Mouse (Mus musculus): Measurements from ENCODE around the gene Cdk14. TPM values are rescaled to one million over a fixed set of nuclear protein-coding genes. Genes with fewer than 3 reads are reported as not detected.

Gene Cdk14
- polyA plus RNA-seq, 1 experiment from 2014 or later, result 37.8 TPM

- DNase-seq (no peak), ATAC-seq (ENCODE audit: insufficient read depth) (no peak)
- no peaks in the 10 kb centered on the region; the same call in 1 of the 2 replicates for H3K36me3 ChIP-seq (ENCODE audit: insufficient read depth)
- H3K4me2 ChIP-seq, result no peak overlapping the region
- no peak overlapping the region for H3K4me3 ChIP-seq (ENCODE audit: low read depth, low read length)
- no peaks in the 10 kb centered on the region for H3K27me3 ChIP-seq (ENCODE audit: insufficient read depth, low read length)
- no peaks in the 10 kb centered on the region for H3K9me3 ChIP-seq (ENCODE audit: low read depth, low read length)
- 84% methylated on average over 4 of the region's 4 CpGs for WGBS
- TF ChIP-seq CTCF (IDR thresholded peaks at IDR 0.05; ENCODE audit: low read depth), result no peak
- no peaks in the 10 kb centered on the region for H3K4me1 ChIP-seq (ENCODE audit: insufficient read depth)
- H3K9ac ChIP-seq, result no peak overlapping the region
- H3K27ac ChIP-seq (ENCODE audit: low read depth), result no peak overlapping the region
Measured at GRCm38 (mm10) chr5:4979551-4979950, 440.6 kb downstream of the Cdk14 start.

GRCm38 (mm10) chr5:4973408-4973807 lies 446.7 kb downstream of the Cdk14 start:
- Histone ChIP-seq H3K9ac (no peak overlapping the region), H3K4me3 (ENCODE audit: low read depth, low read length) (no peak overlapping the region), H3K36me3 (ENCODE audit: insufficient read depth) (no peaks in the 10 kb centered on the region), H3K9me3 (ENCODE audit: low read depth, low read length) (no peaks in the 10 kb centered on the region), H3K27ac (ENCODE audit: low read depth) (no peak overlapping the region), H3K27me3 (ENCODE audit: insufficient read depth, low read length) (no peaks in the 10 kb centered on the region), H3K4me1 (ENCODE audit: insufficient read depth) (no peaks in the 10 kb centered on the region), H3K4me2 (no peak overlapping the region)
- WGBS, result 83% methylated on average over 1 of the region's 1 CpGs
- ATAC-seq (ENCODE audit: insufficient read depth), result no peak
- TF ChIP-seq CTCF (IDR thresholded peaks at IDR 0.05; ENCODE audit: low read depth), result no peak
- DNase-seq, result no peak

GRCm38 (mm10) chr5:4962063-4962610 lies 458.0 kb downstream of the Cdk14 start:
- DNase-seq, result peak; percentile 95
- WGBS, result 47% methylated on average over 15 of the region's 15 CpGs

GRCm38 (mm10) chr5:4961636-4962035 lies 458.5 kb downstream of the Cdk14 start:
- Histone ChIP-seq H3K36me3 (ENCODE audit: insufficient read depth) (no peaks in the 10 kb centered on the region), H3K4me2 (no peak overlapping the region), H3K9ac (no peak overlapping the region), H3K27ac (ENCODE audit: low read depth) (no peak overlapping the region), H3K9me3 (ENCODE audit: low read depth, low read length) (no peaks in the 10 kb centered on the region), H3K27me3 (ENCODE audit: insufficient read depth, low read length) (no peaks in the 10 kb centered on the region), H3K4me3 (ENCODE audit: low read depth, low read length) (no peak overlapping the region), H3K4me1 (ENCODE audit: insufficient read depth) (peaks cover 13% of the 10 kb centered on the region)
- DNase-seq (no peak), ATAC-seq (ENCODE audit: insufficient read depth) (no peak)
- TF ChIP-seq CTCF (IDR thresholded peaks at IDR 0.05; ENCODE audit: low read depth), result no peak
- 75% methylated on average over 1 of the region's 1 CpGs for WGBS

More at GRCm38 (mm10) chr5:4962063-4962610, 458.0 kb downstream of the Cdk14 start:
- Histone ChIP-seq H3K9ac (no peak overlapping the region), H3K4me1 (ENCODE audit: insufficient read depth) (peaks cover 13% of the 10 kb centered on the region), H3K9me3 (ENCODE audit: low read depth, low read length) (no peaks in the 10 kb centered on the region), H3K4me2 (no peak overlapping the region), H3K27ac (ENCODE audit: low read depth) (no peak overlapping the region), H3K27me3 (ENCODE audit: insufficient read depth, low read length) (no peaks in the 10 kb centered on the region), H3K36me3 (ENCODE audit: insufficient read depth) (no peaks in the 10 kb centered on the region), H3K4me3 (ENCODE audit: low read depth, low read length) (no peak overlapping the region)
- peak; percentile 97 for TF ChIP-seq CTCF (IDR thresholded peaks at IDR 0.05; ENCODE audit: low read depth)
- ATAC-seq (ENCODE audit: insufficient read depth), result peak; percentile 81

GRCm38 (mm10) chr5:4959446-4959845 lies 460.7 kb downstream of the Cdk14 start:
- no peak for TF ChIP-seq CTCF (IDR thresholded peaks at IDR 0.05; ENCODE audit: low read depth)
- Histone ChIP-seq H3K4me2 (peak overlapping the region; percentile 24; the same call in 1 of the 2 replicates), H3K36me3 (ENCODE audit: insufficient read depth) (no peaks in the 10 kb centered on the region), H3K9ac (no peak overlapping the region), H3K9me3 (ENCODE audit: low read depth, low read length) (no peaks in the 10 kb centered on the region), H3K27ac (ENCODE audit: low read depth) (no peak overlapping the region), H3K4me3 (ENCODE audit: low read depth, low read length) (no peak overlapping the region), H3K27me3 (ENCODE audit: insufficient read depth, low read length) (no peaks in the 10 kb centered on the region), H3K4me1 (ENCODE audit: insufficient read depth) (peaks cover 13% of the 10 kb centered on the region)
- ATAC-seq (ENCODE audit: insufficient read depth) (peak; percentile 78), DNase-seq (peak; percentile 73)
- 9% methylated on average over 5 of the region's 5 CpGs for WGBS

GRCm38 (mm10) chr5:4955993-4956392 lies 464.1 kb downstream of the Cdk14 start:
- DNase-seq (no peak), ATAC-seq (ENCODE audit: insufficient read depth) (no peak)
- Histone ChIP-seq H3K36me3 (ENCODE audit: insufficient read depth) (no peaks in the 10 kb centered on the region), H3K27me3 (ENCODE audit: insufficient read depth, low read length) (no peaks in the 10 kb centered on the region), H3K4me1 (ENCODE audit: insufficient read depth) (peaks cover 20% of the 10 kb centered on the region), H3K9me3 (ENCODE audit: low read depth, low read length) (no peaks in the 10 kb centered on the region), H3K4me2 (no peak overlapping the region), H3K27ac (ENCODE audit: low read depth) (no peak overlapping the region), H3K4me3 (ENCODE audit: low read depth, low read length) (no peak overlapping the region), H3K9ac (no peak overlapping the region)
- WGBS, result 81% methylated on average over 7 of the region's 7 CpGs
- no peak for TF ChIP-seq CTCF (IDR thresholded peaks at IDR 0.05; ENCODE audit: low read depth)

- Histone ChIP-seq H3K36me3 (ENCODE audit: insufficient read depth) (no peaks in the 10 kb centered on the region), H3K27ac (ENCODE audit: low read depth) (no peak overlapping the region), H3K9me3 (ENCODE audit: low read depth, low read length) (no peaks in the 10 kb centered on the region), H3K4me2 (no peak overlapping the region), H3K4me1 (ENCODE audit: insufficient read depth) (peaks cover 18% of the 10 kb centered on the region), H3K9ac (no peak overlapping the region), H3K4me3 (ENCODE audit: low read depth, low read length) (no peak overlapping the region), H3K27me3 (ENCODE audit: insufficient read depth, low read length) (no peaks in the 10 kb centered on the region)
- no peak for TF ChIP-seq CTCF (IDR thresholded peaks at IDR 0.05; ENCODE audit: low read depth)
- ATAC-seq (ENCODE audit: insufficient read depth) (no peak), DNase-seq (no peak)
- 72% methylated on average over 2 of the region's 2 CpGs for WGBS
Measured at GRCm38 (mm10) chr5:4955392-4955791, 464.7 kb downstream of the Cdk14 start.
